In genomic region chr2:32566536-32567063, GRCm38 (mm10) we compare ENCODE assay signal across 9 mouse cellular contexts. TPM values are rescaled to one million over a fixed set of nuclear protein-coding genes. Genes with fewer than 3 reads are reported as not detected.
DNase-seq lines count a peak whose midpoint lies in the region; ATAC-seq and TF ChIP-seq lines count a peak whose summit lies in the region.
"Had no signal": no experiment of that assay in that cellular context is flagged by ENCODE, and none has a peak within 500 bp of the region (broad histone marks: within the 10 kb centered on the region; RNA-seq: fewer than 3 reads in every experiment).

No protein-coding gene starts in this region.

- peak; percentile 77 for DNase-seq in forebrain, embryonic 11.5 days (ENCODE audit: low spot score)
- DNase-seq in B cell, adult 2 months: peak; percentile 73 to 74
- peak; percentile 89 for DNase-seq in brain, adult 2 months (ENCODE audit: low read depth, low spot score)
- DNase-seq in intestine, embryonic 14.5 days (ENCODE audit: low spot score): peak; percentile 80
- DNase-seq in liver, embryonic 14.5 days (ENCODE audit: low read depth in 3 of 3, low spot score in 3 of 3): peak in 2 of 3 experiments; percentile 37 to 51
- DNase-seq in right cerebral cortex, postnatal 25 days: peak; percentile 51

- H3K9ac ChIP-seq in forebrain, embryonic 11.5 days (ENCODE audit: low read length): no peak overlapping the region
- no peak overlapping the region for H3K9ac ChIP-seq in forebrain, embryonic 16.5 days (replicated peaks; ENCODE audit: low read depth, low read length)
- H3K9ac ChIP-seq in intestine, embryonic 14.5 days (ENCODE audit: low read length): no peak overlapping the region
- no peak overlapping the region for H3K9ac ChIP-seq in liver, embryonic 14.5 days (replicated peaks)
- H3K9ac ChIP-seq: stomach, embryonic 15.5 days had no signal

- no peaks in the 10 kb centered on the region; the same call in 1 of the 2 replicates for H3K4me1 ChIP-seq in forebrain, embryonic 11.5 days (replicated peaks; ENCODE audit: control insufficient read depth, insufficient read depth, low read length)
- peaks cover 5% of the 10 kb centered on the region for H3K4me1 ChIP-seq in forebrain, embryonic 16.5 days (replicated peaks; ENCODE audit: control insufficient read depth, insufficient read depth, low read length)
- H3K4me1 ChIP-seq in intestine, embryonic 14.5 days (replicated peaks; ENCODE audit: control insufficient read depth, insufficient read depth, low read length): peaks cover 4% of the 10 kb centered on the region; the same call in 1 of the 2 replicates
- H3K4me1 ChIP-seq in liver, embryonic 14.5 days (replicated peaks; ENCODE audit: control insufficient read depth in 2 of 2, insufficient read depth in 2 of 2, low read length in 1 of 2): peaks cover 1 to 4% of the 10 kb centered on the region in 2 experiments; a peak in 3 of 4 replicates

- ATAC-seq in forebrain, embryonic 11.5 days (replicated peaks; ENCODE audit: low FRiP score): no peak
- ATAC-seq in forebrain, embryonic 16.5 days: no peak
- ATAC-seq in erythroblast, adult 5-6 weeks (replicated peaks; ENCODE audit: low FRiP score, poor library complexity, severe bottlenecking): 0 out of 2 replicates have a peak, but pooled peaks have one; percentile 39
- no peak for ATAC-seq in intestine, embryonic 14.5 days (replicated peaks; ENCODE audit: low FRiP score, low TSS enrichment, low read depth)
- no peak for ATAC-seq in liver, embryonic 14.5 days (ENCODE audit: insufficient read depth)

- TF ChIP-seq EP300 in liver, embryonic 14.5 days (IDR thresholded peaks at IDR 0.05; ENCODE audit: low read depth): no peak

- no peak overlapping the region for H3K4me3 ChIP-seq in forebrain, embryonic 11.5 days (ENCODE audit: low read depth, low read length)
- H3K4me3 ChIP-seq in forebrain, embryonic 16.5 days (replicated peaks; ENCODE audit: low read length): no peak overlapping the region
- H3K4me3 ChIP-seq in intestine, embryonic 14.5 days (ENCODE audit: low read depth, low read length): no peak overlapping the region
- no peak overlapping the region for H3K4me3 ChIP-seq in liver, embryonic 14.5 days (ENCODE audit: insufficient read depth in 1 of 2, low read depth in 2 of 2, low read length in 2 of 2)
- H3K4me3 ChIP-seq: stomach, embryonic 15.5 days had no signal

- H3K27me3 ChIP-seq in forebrain, embryonic 11.5 days (ENCODE audit: control insufficient read depth, insufficient read depth, low read length): no peaks in the 10 kb centered on the region
- no peaks in the 10 kb centered on the region for H3K27me3 ChIP-seq in forebrain, embryonic 16.5 days (replicated peaks; ENCODE audit: control insufficient read depth, insufficient read depth, low read length)
- no peaks in the 10 kb centered on the region for H3K27me3 ChIP-seq in intestine, embryonic 14.5 days (replicated peaks; ENCODE audit: control insufficient read depth, insufficient read depth, low read length)
- no peaks in the 10 kb centered on the region for H3K27me3 ChIP-seq in liver, embryonic 14.5 days (ENCODE audit: control insufficient read depth, insufficient read depth, low read length)
- H3K27me3 ChIP-seq: stomach, embryonic 15.5 days had no signal

- 41% methylated on average over 4 of the region's 4 CpGs for WGBS in forebrain, embryonic 11.5 days
- WGBS in forebrain, embryonic 16.5 days: 42% methylated on average over 4 of the region's 4 CpGs
- 48% methylated on average over 4 of the region's 4 CpGs for WGBS in intestine, embryonic 14.5 days
- WGBS in liver, embryonic 14.5 days (ENCODE audit: insufficient replicate concordance): 25% methylated on average over 4 of the region's 4 CpGs

- no peak overlapping the region for H3K27ac ChIP-seq in forebrain, embryonic 11.5 days (ENCODE audit: low read depth, low read length)
- H3K27ac ChIP-seq in forebrain, embryonic 16.5 days (ENCODE audit: low read length): no peak overlapping the region
- H3K27ac ChIP-seq in intestine, embryonic 14.5 days (ENCODE audit: low read depth): no peak overlapping the region
- no peak overlapping the region for H3K27ac ChIP-seq in liver, embryonic 14.5 days
- H3K27ac ChIP-seq: stomach, embryonic 15.5 days had no signal

- H3K9me3 ChIP-seq in forebrain, embryonic 11.5 days (ENCODE audit: control insufficient read depth, low read length): no peaks in the 10 kb centered on the region
- H3K9me3 ChIP-seq in forebrain, embryonic 16.5 days (ENCODE audit: control insufficient read depth, low read length): no peaks in the 10 kb centered on the region
- H3K9me3 ChIP-seq in intestine, embryonic 14.5 days (ENCODE audit: control insufficient read depth, low read length): no peaks in the 10 kb centered on the region
- no peaks in the 10 kb centered on the region for H3K9me3 ChIP-seq in liver, embryonic 14.5 days (ENCODE audit: control insufficient read depth, low read length)
- H3K9me3 ChIP-seq: stomach, embryonic 15.5 days had no signal

- no peak overlapping the region for H3K4me2 ChIP-seq in forebrain, embryonic 11.5 days (ENCODE audit: low read depth, low read length, severe bottlenecking)
- H3K4me2 ChIP-seq in forebrain, embryonic 16.5 days (ENCODE audit: low read length): no peak overlapping the region
- no peak overlapping the region for H3K4me2 ChIP-seq in intestine, embryonic 14.5 days (ENCODE audit: low read length)
- H3K4me2 ChIP-seq in liver, embryonic 14.5 days (ENCODE audit: low read depth): no peak overlapping the region
- H3K4me2 ChIP-seq: stomach, embryonic 15.5 days had no signal

- TF ChIP-seq CTCF in liver, embryonic 14.5 days (IDR thresholded peaks at IDR 0.05; ENCODE audit: low read depth): peak; percentile 88

- H3K36me3 ChIP-seq in forebrain, embryonic 11.5 days (ENCODE audit: control insufficient read depth, insufficient read depth, low read length): no peaks in the 10 kb centered on the region
- peaks cover 11% of the 10 kb centered on the region for H3K36me3 ChIP-seq in forebrain, embryonic 16.5 days (ENCODE audit: control insufficient read depth, insufficient read depth)
- peaks cover 67% of the 10 kb centered on the region for H3K36me3 ChIP-seq in intestine, embryonic 14.5 days (ENCODE audit: control insufficient read depth, insufficient read depth, low read length)
- H3K36me3 ChIP-seq in liver, embryonic 14.5 days (replicated peaks; ENCODE audit: control insufficient read depth, insufficient read depth, low read depth): no peaks in the 10 kb centered on the region

RNA-seq across cellular contexts. Expression of gene Dpm2, which starts 4.1 kb away (rescaled TPM):
- 98.9 and 102 TPM in 2 replicates for polyA plus RNA-seq in forebrain, embryonic 11.5 days (2014; fragmentation: Nextera tagmentation; extraction: Ambion mirVana)
- polyA plus RNA-seq in forebrain, embryonic 16.5 days (2015; fragmentation: Nextera tagmentation; extraction: Ambion mirVana): 136 and 141 TPM in 2 replicates
- 26.9 and 41.0 TPM in 2 replicates for total RNA-seq in erythroblast, adult 5-6 weeks (2015; ENCODE audit: low replicate concordance)
- total RNA-seq in erythroblast, adult 5-6 weeks (2017; ENCODE audit: low replicate concordance): 8.6 and 18.2 TPM in 2 replicates
- 118 and 121 TPM in 2 replicates for polyA plus RNA-seq in intestine, embryonic 14.5 days (2014; fragmentation: Nextera tagmentation; extraction: Ambion mirVana)
- 53.5 and 61.6 TPM in 2 replicates for polyA plus RNA-seq in liver, embryonic 14.5 days (2012; rRNA removed)
- polyA plus RNA-seq in liver, embryonic 14.5 days (2014; fragmentation: Nextera tagmentation; extraction: Ambion mirVana): 53.6 and 54.6 TPM in 2 replicates

RNA-seq across cellular contexts. Expression of gene Pip5kl1, which starts 8.0 kb away (rescaled TPM):
- 1.8 and 2.3 TPM in 2 replicates for polyA plus RNA-seq in forebrain, embryonic 11.5 days (2014; fragmentation: Nextera tagmentation; extraction: Ambion mirVana)
- 3.9 and 6.8 TPM in 2 replicates for polyA plus RNA-seq in forebrain, embryonic 16.5 days (2015; fragmentation: Nextera tagmentation; extraction: Ambion mirVana)
- not detected in 2 replicates for total RNA-seq in erythroblast, adult 5-6 weeks (2015; ENCODE audit: low replicate concordance)
- 1.9 TPM in 1 of 2 replicates, not detected in the other for total RNA-seq in erythroblast, adult 5-6 weeks (2017; ENCODE audit: low replicate concordance)
- 0.62 and 0.89 TPM in 2 replicates for polyA plus RNA-seq in intestine, embryonic 14.5 days (2014; fragmentation: Nextera tagmentation; extraction: Ambion mirVana)
- polyA plus RNA-seq in liver, embryonic 14.5 days (2012; rRNA removed): 0.11 TPM in 2 replicates
- polyA plus RNA-seq in liver, embryonic 14.5 days (2014; fragmentation: Nextera tagmentation; extraction: Ambion mirVana): not detected in 2 replicates

RNA-seq across cellular contexts. Expression of gene 9430097D07Rik, which starts 8.9 kb away (rescaled TPM):
- polyA plus RNA-seq in forebrain, embryonic 11.5 days (2014; fragmentation: Nextera tagmentation; extraction: Ambion mirVana): 0.35 TPM in 1 of 2 replicates, not detected in the other
- polyA plus RNA-seq in forebrain, embryonic 16.5 days (2015; fragmentation: Nextera tagmentation; extraction: Ambion mirVana): 0.42 and 0.60 TPM in 2 replicates
- total RNA-seq in erythroblast, adult 5-6 weeks (2015; ENCODE audit: low replicate concordance): not detected in 2 replicates
- not detected in 2 replicates for total RNA-seq in erythroblast, adult 5-6 weeks (2017; ENCODE audit: low replicate concordance)
- 0.15 and 0.35 TPM in 2 replicates for polyA plus RNA-seq in intestine, embryonic 14.5 days (2014; fragmentation: Nextera tagmentation; extraction: Ambion mirVana)
- not detected in 2 replicates for polyA plus RNA-seq in liver, embryonic 14.5 days (2012; rRNA removed)
- polyA plus RNA-seq in liver, embryonic 14.5 days (2014; fragmentation: Nextera tagmentation; extraction: Ambion mirVana): 0.06 TPM in 1 of 2 replicates, not detected in the other

RNA-seq across cellular contexts. Expression of gene St6galnac4, which starts 20.3 kb away (rescaled TPM):
- 15.4 and 16.7 TPM in 2 replicates for polyA plus RNA-seq in forebrain, embryonic 11.5 days (2014; fragmentation: Nextera tagmentation; extraction: Ambion mirVana)
- 27.4 and 29.6 TPM in 2 replicates for polyA plus RNA-seq in forebrain, embryonic 16.5 days (2015; fragmentation: Nextera tagmentation; extraction: Ambion mirVana)
- total RNA-seq in erythroblast, adult 5-6 weeks (2015; ENCODE audit: low replicate concordance): 8.8 and 9.4 TPM in 2 replicates
- 3.8 and 4.9 TPM in 2 replicates for total RNA-seq in erythroblast, adult 5-6 weeks (2017; ENCODE audit: low replicate concordance)
- polyA plus RNA-seq in intestine, embryonic 14.5 days (2014; fragmentation: Nextera tagmentation; extraction: Ambion mirVana): 15.5 and 20.3 TPM in 2 replicates
- polyA plus RNA-seq in liver, embryonic 14.5 days (2012; rRNA removed): 5.4 and 5.6 TPM in 2 replicates
- polyA plus RNA-seq in liver, embryonic 14.5 days (2014; fragmentation: Nextera tagmentation; extraction: Ambion mirVana): 6.2 and 6.8 TPM in 2 replicates

RNA-seq across cellular contexts. Expression of gene Fam102a, which starts 31.5 kb away (rescaled TPM):
- polyA plus RNA-seq in forebrain, embryonic 11.5 days (2014; fragmentation: Nextera tagmentation; extraction: Ambion mirVana): 10.4 and 10.6 TPM in 2 replicates
- polyA plus RNA-seq in forebrain, embryonic 16.5 days (2015; fragmentation: Nextera tagmentation; extraction: Ambion mirVana): 4.7 and 5.6 TPM in 2 replicates
- total RNA-seq in erythroblast, adult 5-6 weeks (2015; ENCODE audit: low replicate concordance): 1.2 and 2.7 TPM in 2 replicates
- total RNA-seq in erythroblast, adult 5-6 weeks (2017; ENCODE audit: low replicate concordance): 0.28 and 6.5 TPM in 2 replicates
- polyA plus RNA-seq in intestine, embryonic 14.5 days (2014; fragmentation: Nextera tagmentation; extraction: Ambion mirVana): 10.3 and 11.4 TPM in 2 replicates
- 0.88 and 1.0 TPM in 2 replicates for polyA plus RNA-seq in liver, embryonic 14.5 days (2012; rRNA removed)
- polyA plus RNA-seq in liver, embryonic 14.5 days (2014; fragmentation: Nextera tagmentation; extraction: Ambion mirVana): 0.91 and 1.1 TPM in 2 replicates
